Comparison of ENCODE assay signal across 16 mouse cellular contexts in the genomic region with DNA sequence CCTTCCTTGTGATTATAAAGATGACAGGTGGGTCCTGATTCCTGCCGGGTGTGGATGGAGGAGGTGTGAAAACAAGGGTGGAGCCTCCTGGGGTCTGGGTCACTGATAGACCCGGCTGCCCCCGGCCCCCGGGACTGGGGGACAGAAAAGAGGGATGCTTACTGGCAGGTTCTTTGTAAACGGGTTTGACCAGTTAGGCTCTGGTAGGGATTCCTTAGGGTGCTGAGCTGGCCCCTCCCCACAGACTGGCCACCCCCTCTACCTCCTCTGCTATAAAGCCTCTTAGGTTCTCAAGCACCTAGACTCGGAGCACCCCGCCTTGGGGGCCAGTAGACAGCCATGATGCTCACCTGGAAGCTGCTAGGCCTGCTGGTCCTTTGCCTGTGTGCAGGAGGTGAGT. TPM values are rescaled to one million over a fixed set of nuclear protein-coding genes. Genes with fewer than 3 reads are reported as not detected.
"Had no signal": no experiment of that assay in that cellular context is flagged by ENCODE, and none has a peak within 500 bp of the region (broad histone marks: within the 10 kb centered on the region; RNA-seq: fewer than 3 reads in every experiment).

A gene (plus strand): TSS at position 301 of the 400 bp plus-strand sequence.

- H3K9me3 ChIP-seq: liver, embryonic 15.5 days; lung, embryonic 15.5 days; megakaryocyte, embryonic 14.5 days; midbrain, embryonic 12.5 days; neural tube, embryonic 13.5 days had no signal

- ATAC-seq: intestine, postnatal 0 days; midbrain, embryonic 16.5 days had no signal

- H3K9ac ChIP-seq: liver, embryonic 15.5 days; lung, embryonic 15.5 days; midbrain, embryonic 12.5 days; neural tube, embryonic 13.5 days had no signal

- H3K27me3 ChIP-seq: lung, embryonic 15.5 days; neural tube, embryonic 13.5 days had no signal

- H3K27ac ChIP-seq: liver, embryonic 15.5 days; lung, embryonic 15.5 days; macrophage; midbrain, embryonic 12.5 days; neural tube, embryonic 13.5 days had no signal

- H3K4me2 ChIP-seq: liver, embryonic 11.5 days; liver, embryonic 15.5 days; lung, embryonic 15.5 days; midbrain, embryonic 12.5 days; neural tube, embryonic 13.5 days had no signal

- H3K4me3 ChIP-seq: liver, embryonic 15.5 days; lung, embryonic 15.5 days; megakaryocyte, embryonic 14.5 days; midbrain, embryonic 12.5 days; neural tube, embryonic 13.5 days had no signal

- DNase-seq: kidney, adult 9 months; kidney, postnatal 10 days; kidney, postnatal 4 days; lung, postnatal 14 days; right cerebral cortex, adult 18-20 months; right cerebral cortex, postnatal 25 days had no signal

- H3K4me1 ChIP-seq: liver, embryonic 15.5 days; lung, embryonic 15.5 days; midbrain, embryonic 12.5 days had no signal

RNA-seq across cellular contexts. Expression of the gene that starts here (rescaled TPM):
- total RNA-seq: layer of hippocampus, postnatal 10 days had no signal
- polyA plus RNA-seq: intestine, postnatal 0 days; macrophage had no signal
